Mouse (Mus musculus) limb, embryonic 14.5 days (tissue): Measurements from ENCODE around the gene Rab3ip. TPM values are rescaled to one million over a fixed set of nuclear protein-coding genes. Genes with fewer than 3 reads are reported as not detected.

Experiments
- ATAC-seq: fragments of 200-750 bp; cut with Nextera tagmentation; 2 replicates; pipeline ENCODE4 v1.8.0; 2017; ENCODE audit warnings: low read depth, moderate number of reproducible peaks, moderate TSS enrichment; ENCODE audit not compliant: low FRiP score
- DNase-seq: peaks from one replicate; pipeline ENCODE4 v3.0.0-alpha.2; 2015; ENCODE audit warnings: low spot score
- H3K27ac ChIP-seq: fragments of 300-500 bp; sonication (generic); replicated peaks from 2 replicates; pipeline ENCODE4 v1.5.1; 2014; ENCODE audit warnings: low read depth, mild to moderate bottlenecking, low read length, moderate library complexity, mixed read lengths
- H3K27me3 ChIP-seq: fragments of 300-500 bp; sonication (generic); 2 replicates; pipeline ENCODE4 v1.6.1; 2014; ENCODE audit warnings: low read length, mixed read lengths; ENCODE audit not compliant: control insufficient read depth, insufficient read depth
- H3K36me3 ChIP-seq: fragments of 300-500 bp; sonication (generic); 2 replicates; pipeline ENCODE4 v1.6.1; 2014; ENCODE audit warnings: mild to moderate bottlenecking, low read length, moderate library complexity, mixed read lengths; ENCODE audit not compliant: control insufficient read depth, insufficient read depth
- H3K4me1 ChIP-seq: fragments of 300-500 bp; sonication (generic); 2 replicates; pipeline ENCODE4 v1.6.1; 2014; ENCODE audit warnings: antibody characterized with exemption, low read length, mixed read lengths; ENCODE audit not compliant: control insufficient read depth, insufficient read depth
- H3K4me2 ChIP-seq: fragments of 300-500 bp; sonication (generic); replicated peaks from 2 replicates; pipeline ENCODE4 v1.6.1; 2014; ENCODE audit warnings: low read depth, mild to moderate bottlenecking, low read length, moderate library complexity; ENCODE audit not compliant: severe bottlenecking
- H3K4me3 ChIP-seq: fragments of 300-500 bp; sonication (generic); replicated peaks from 2 replicates; pipeline ENCODE4 v1.5.1; 2014; ENCODE audit warnings: low read length
- H3K9ac ChIP-seq: fragments of 300-500 bp; sonication (generic); 2 replicates; pipeline ENCODE4 v1.6.1; 2014; ENCODE audit warnings: mild to moderate bottlenecking, low read depth, low read length, moderate library complexity; ENCODE audit not compliant: severe bottlenecking
- H3K9me3 ChIP-seq: fragments of 300-500 bp; sonication (generic); 2 replicates; pipeline ENCODE4 v1.6.1; 2016; ENCODE audit warnings: low read length; ENCODE audit not compliant: control insufficient read depth
- POLR2A ChIP-seq: fragments of 200-500 bp; IDR thresholded peaks from 2 replicates; pipeline ENCODE4 v1.8.0; 2012; ENCODE audit warnings: inconsistent platforms, mild to moderate bottlenecking, moderate library complexity, borderline replicate concordance; ENCODE audit not compliant: insufficient read depth, insufficient read length; ENCODE audit errors: extremely low read depth
- WGBS: fragments of 180-500 bp; shearing (Covaris S2); extraction: QIAGEN DNeasy Blood & Tissue Kit; methylation state at CpG from one replicate; pipeline ENCODE4 v1.1.7; 2014; 5-methylcytosine and 5-hydroxymethylcytosine counted together
- polyA plus RNA-seq, 2 experiments: library from polyadenylated mRNA; depleted of rRNA in 1 of 2; stranded (reverse) in 1 of 2; unstranded in 1 of 2; fragments of >200 nt; fragmentation: Nextera tagmentation in 1 of 2; extraction: Ambion mirVana in 1 of 2; gene quantifications; 2 replicates each; pipeline versions ENCODE4 v1.2.1 to v1.2.3; 2012 to 2014

Gene Rab3ip
- polyA plus RNA-seq, 2 experiments = 24.3 to 27.0 TPM

DNA sequence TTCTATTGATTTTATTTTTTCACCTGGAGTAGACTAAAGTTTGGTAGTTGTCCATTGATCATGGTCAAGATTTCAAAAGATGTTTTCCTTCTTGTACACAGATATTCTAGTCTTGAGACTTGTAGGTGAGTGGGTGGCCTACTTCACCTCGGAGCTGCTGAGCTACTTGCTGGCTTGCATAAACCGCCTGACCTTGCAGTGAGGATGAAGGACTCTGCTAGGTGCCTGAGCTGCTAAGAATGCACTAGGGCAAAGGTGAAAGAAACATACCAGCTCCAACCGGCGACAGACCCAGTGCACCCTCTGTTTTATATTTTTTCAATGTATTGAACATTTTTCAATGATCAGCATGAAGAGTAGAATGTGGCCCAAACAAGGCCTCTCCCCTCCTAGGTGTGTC lies 29.7 kb upstream of the Rab3ip start:
- Histone ChIP-seq H3K36me3 (no peaks in the 10 kb centered on the region), H3K4me3 (no peak overlapping the region), H3K27me3 (no peaks in the 10 kb centered on the region), H3K9ac (no peak overlapping the region), H3K4me2 (no peak overlapping the region), H3K9me3 (no peaks in the 10 kb centered on the region), H3K4me1 (no peaks in the 10 kb centered on the region), H3K27ac (no peak overlapping the region)
- WGBS = 88% methylated on average over 4 of the region's 4 CpGs
- TF ChIP-seq POLR2A = no peak
- DNase-seq = no peak
- ATAC-seq = no peak

DNA sequence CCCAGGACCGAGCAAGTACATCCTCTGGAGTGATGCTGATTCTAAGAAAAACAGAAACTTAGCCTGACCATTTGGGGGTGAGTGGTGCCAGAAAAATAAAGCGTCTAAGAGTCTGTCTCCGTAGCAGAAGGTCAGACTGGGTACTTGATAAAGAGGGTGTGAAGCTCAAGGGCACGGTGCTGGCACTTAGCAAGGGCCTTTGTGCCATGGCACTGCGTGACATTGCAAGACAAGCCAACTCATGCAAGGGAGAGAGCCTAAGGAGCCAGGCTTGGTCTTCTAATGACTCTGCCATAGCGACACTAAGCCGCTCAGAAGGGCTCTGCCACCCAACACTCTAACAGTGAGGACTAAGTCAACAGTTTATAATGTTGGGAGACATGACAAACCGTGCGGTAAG lies 28.3 kb upstream of the Rab3ip start:
- Histone ChIP-seq H3K36me3 (no peaks in the 10 kb centered on the region), H3K27ac (no peak overlapping the region), H3K4me1 (no peaks in the 10 kb centered on the region), H3K27me3 (no peaks in the 10 kb centered on the region), H3K9ac (no peak overlapping the region), H3K4me2 (no peak overlapping the region), H3K9me3 (no peaks in the 10 kb centered on the region), H3K4me3 (no peak overlapping the region)
- ATAC-seq (no peak), DNase-seq (no peak)
- WGBS = 90% methylated on average over 9 of the region's 9 CpGs
- TF ChIP-seq POLR2A = no peak

DNA sequence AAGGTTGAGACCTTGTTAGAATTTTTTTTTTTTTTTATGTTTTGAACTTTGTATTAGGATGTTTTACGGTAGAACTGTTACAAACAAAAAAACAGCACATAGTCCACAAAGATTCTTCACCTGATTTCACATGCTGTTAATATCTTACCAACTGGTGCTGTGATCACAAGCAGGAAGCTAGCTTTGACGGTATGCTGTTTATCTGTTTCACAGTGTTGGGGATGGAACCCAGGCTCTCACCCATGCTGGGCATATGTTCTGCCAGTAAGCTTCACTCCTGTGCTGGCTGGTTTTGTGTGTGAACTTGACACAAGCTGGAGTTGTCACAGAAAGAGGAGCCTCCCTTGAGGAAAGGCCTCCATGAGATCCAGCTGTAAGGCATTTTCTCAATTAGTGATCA lies 27.3 kb upstream of the Rab3ip start:
- no peaks in the 10 kb centered on the region for H3K9me3 ChIP-seq
- H3K9ac ChIP-seq = no peak overlapping the region
- H3K27me3 ChIP-seq = no peaks in the 10 kb centered on the region
- no peak overlapping the region for H3K4me2 ChIP-seq
- no peak for TF ChIP-seq POLR2A
- DNase-seq (no peak), ATAC-seq (no peak)
- no peak overlapping the region for H3K27ac ChIP-seq
- no peak overlapping the region for H3K4me3 ChIP-seq
- no peaks in the 10 kb centered on the region for H3K36me3 ChIP-seq
- no peaks in the 10 kb centered on the region for H3K4me1 ChIP-seq
- 90% methylated on average over 2 of the region's 2 CpGs for WGBS

DNA sequence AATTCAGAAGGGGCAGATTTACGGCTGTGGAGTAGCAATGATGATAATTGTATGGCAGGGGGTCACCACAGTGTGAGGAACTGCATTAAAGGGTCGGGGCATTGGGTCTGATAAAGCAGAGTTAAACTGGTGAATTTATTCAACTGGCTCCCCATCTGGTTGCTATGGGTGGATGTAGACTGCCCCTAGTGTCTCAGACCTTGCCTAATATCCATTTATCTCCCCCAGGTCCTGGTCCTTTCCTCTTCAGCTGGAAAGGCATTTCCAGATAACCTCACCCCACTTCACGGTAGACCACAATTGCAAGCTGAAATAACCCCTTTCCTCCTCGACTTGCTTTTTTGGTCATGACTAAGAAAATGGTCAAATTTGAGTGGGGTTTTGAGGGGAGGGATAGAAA lies 26.9 kb upstream of the Rab3ip start:
- H3K4me3 ChIP-seq = no peak overlapping the region
- H3K4me1 ChIP-seq = no peaks in the 10 kb centered on the region
- WGBS = 40% methylated on average over 4 of the region's 4 CpGs
- H3K4me2 ChIP-seq = no peak overlapping the region
- no peaks in the 10 kb centered on the region for H3K27me3 ChIP-seq
- ATAC-seq (no peak), DNase-seq (no peak)
- H3K9ac ChIP-seq = no peak overlapping the region
- H3K36me3 ChIP-seq = no peaks in the 10 kb centered on the region
- no peak overlapping the region for H3K27ac ChIP-seq
- no peak for TF ChIP-seq POLR2A
- no peaks in the 10 kb centered on the region for H3K9me3 ChIP-seq

DNA sequence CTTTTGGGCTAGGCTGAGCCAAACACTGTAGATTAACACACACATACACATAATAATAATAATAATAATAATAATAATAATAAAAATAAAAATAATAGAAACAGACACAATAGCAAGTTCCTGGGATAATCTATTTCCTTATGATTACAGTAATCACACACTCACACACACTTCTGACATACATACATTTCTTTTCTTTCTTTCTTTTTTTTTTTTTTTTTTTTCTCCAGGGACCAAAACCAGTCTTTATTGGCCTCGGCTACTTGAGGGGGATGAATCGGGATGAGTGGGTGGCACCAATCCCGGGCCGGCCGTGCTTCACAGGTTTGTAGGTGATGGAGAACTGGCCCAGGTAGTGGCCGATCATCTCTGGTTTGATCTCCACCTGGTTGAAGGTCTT lies 21.9 kb upstream of the Rab3ip start, which contains the start of gene Gm10271:
TSS of gene Gm10271 (minus strand) at position 101 of the 400 bp plus-strand sequence.
- DNase-seq (no peak), ATAC-seq (no peak)
- Histone ChIP-seq H3K4me1 (no peaks in the 10 kb centered on the region), H3K27ac (no peak within 1 kb of the TSS), H3K27me3 (no peaks in the 10 kb centered on the region), H3K4me3 (no peak within 1 kb of the TSS), H3K9ac (no peak within 1 kb of the TSS), H3K36me3 (no peaks in the 10 kb centered on the region), H3K4me2 (no peak within 1 kb of the TSS), H3K9me3 (no peaks in the 10 kb centered on the region)
- 94% methylated on average over 6 of the region's 6 CpGs for WGBS
- TF ChIP-seq POLR2A = no peak

DNA sequence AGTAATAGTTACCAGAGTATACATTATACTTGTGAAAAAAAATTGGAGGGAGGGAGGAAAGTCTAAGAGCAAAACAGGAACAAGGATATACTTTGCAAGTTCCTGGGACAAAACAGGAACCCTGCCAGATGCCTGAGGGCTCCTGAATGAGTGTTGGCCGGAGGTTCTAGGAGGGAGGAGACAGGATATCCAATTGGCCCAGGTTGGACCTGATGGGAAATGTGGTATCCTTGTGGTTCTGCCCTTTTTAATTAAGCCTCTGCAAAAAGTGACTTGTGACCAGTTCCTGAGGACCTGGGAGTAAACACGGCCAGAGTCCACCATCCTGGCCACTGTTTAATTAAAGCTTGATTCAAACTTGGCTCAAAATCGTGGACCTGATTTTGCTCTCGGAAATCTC lies 18.2 kb upstream of the Rab3ip start:
- ATAC-seq (no peak), DNase-seq (no peak)
- 74% methylated on average over 4 of the region's 4 CpGs for WGBS
- no peak overlapping the region for H3K27ac ChIP-seq
- no peak for TF ChIP-seq POLR2A
- H3K9ac ChIP-seq = no peak overlapping the region
- H3K4me1 ChIP-seq = no peaks in the 10 kb centered on the region
- H3K27me3 ChIP-seq = no peaks in the 10 kb centered on the region
- no peaks in the 10 kb centered on the region for H3K9me3 ChIP-seq
- no peak overlapping the region for H3K4me2 ChIP-seq
- H3K4me3 ChIP-seq = no peak overlapping the region
- H3K36me3 ChIP-seq = no peaks in the 10 kb centered on the region
